Mouse (Mus musculus) kidney, adult 2 months (tissue): ENCODE results near the gene Ppm1l. TPM values are rescaled to one million over a fixed set of nuclear protein-coding genes. Genes with fewer than 3 reads are reported as not detected.

Source experiments
- DNase-seq: peaks from one replicate; pipeline ENCODE4 v3.0.0; 2021
- H3K27ac ChIP-seq: fragments of 200-500 bp; 2 replicates; pipeline ENCODE4 v1.5.1; 2012; ENCODE audit warnings: low read depth, low read length, control low read depth, inconsistent platforms; ENCODE audit not compliant: insufficient read depth
- H3K27me3 ChIP-seq: fragments of 200-500 bp; replicated peaks from 2 replicates; pipeline ENCODE4 v1.6.1; 2012; ENCODE audit warnings: mild to moderate bottlenecking, moderate library complexity, low read length, inconsistent platforms; ENCODE audit not compliant: control insufficient read depth, insufficient read depth
- H3K36me3 ChIP-seq: fragments of 200-500 bp; 2 replicates; pipeline ENCODE4 v1.6.1; 2012; ENCODE audit warnings: mild to moderate bottlenecking, moderate library complexity, low read length, inconsistent platforms; ENCODE audit not compliant: control insufficient read depth, insufficient read depth
- H3K4me1 ChIP-seq: fragments of 200-500 bp; 2 replicates; pipeline ENCODE4 v1.6.1; 2011; ENCODE audit warnings: low read length; ENCODE audit not compliant: control insufficient read depth, insufficient read depth
- H3K4me3 ChIP-seq: fragments of 200-500 bp; 2 replicates; pipeline ENCODE4 v1.5.1; 2011; ENCODE audit warnings: mild to moderate bottlenecking, low read depth, low read length, control low read depth; ENCODE audit not compliant: insufficient read depth
- CTCF ChIP-seq: fragments of 200-500 bp; conservative IDR thresholded peaks from 2 replicates; pipeline ENCODE4 v1.5.1; 2011; ENCODE audit warnings: low read depth, mild to moderate bottlenecking, control low read depth, low read length, moderate library complexity, mixed read lengths; ENCODE audit not compliant: insufficient read depth, insufficient read length
- POLR2A ChIP-seq: fragments of 200-500 bp; IDR thresholded peaks from one replicate; pipeline ENCODE4 v1.6.1; 2011; ENCODE audit warnings: low read depth, low read length, control low read depth
- WGBS: fragments of 180-500 bp; shearing (Covaris S2); methylation state at CpG from one replicate; pipeline ENCODE4 v1.1.7; 2018; 5-methylcytosine and 5-hydroxymethylcytosine counted together
- polyA plus RNA-seq: library from polyadenylated mRNA; depleted of rRNA; stranded (reverse); fragments of >200 nt; gene quantifications from 2 replicates; pipeline ENCODE4 v1.2.3, GENCODE M21; 2012

Gene Ppm1l
- polyA plus RNA-seq, 1 experiment: 4.0 TPM

GRCm38 (mm10) chr3:69470142-69470796 lies 153.6 kb downstream of the Ppm1l start:
- no peak overlapping the region for H3K27ac ChIP-seq
- WGBS: 91% methylated on average over 11 of the region's 11 CpGs
- H3K4me1 ChIP-seq: no peaks in the 10 kb centered on the region
- H3K36me3 ChIP-seq: no peaks in the 10 kb centered on the region
- H3K27me3 ChIP-seq: no peaks in the 10 kb centered on the region
- H3K4me3 ChIP-seq: no peak overlapping the region
- TF ChIP-seq POLR2A (no peak), CTCF (no peak)
- DNase-seq: no peak

GRCm38 (mm10) chr3:69475850-69476450 lies 159.3 kb downstream of the Ppm1l start:
- Histone ChIP-seq H3K27ac (no peak overlapping the region), H3K27me3 (no peaks in the 10 kb centered on the region), H3K4me1 (no peaks in the 10 kb centered on the region), H3K4me3 (no peak overlapping the region), H3K36me3 (no peaks in the 10 kb centered on the region)
- no peak for TF ChIP-seq CTCF
- no peak for TF ChIP-seq POLR2A
- no peak for DNase-seq
- 59% methylated on average over 12 of the region's 12 CpGs for WGBS

- WGBS: 63% methylated on average over 3 of the region's 3 CpGs
- Histone ChIP-seq H3K36me3 (no peaks in the 10 kb centered on the region), H3K27me3 (no peaks in the 10 kb centered on the region), H3K27ac (no peak overlapping the region), H3K4me1 (no peaks in the 10 kb centered on the region), H3K4me3 (no peak overlapping the region)
- DNase-seq: peak; percentile 59
- TF ChIP-seq POLR2A (no peak), CTCF (no peak)
These were observed 163.3 kb downstream of the Ppm1l start for GRCm38 (mm10) chr3:69479937-69480336.

GRCm38 (mm10) chr3:69481835-69482234 lies 165.2 kb downstream of the Ppm1l start:
- no peaks in the 10 kb centered on the region for H3K27me3 ChIP-seq
- peak; percentile 71 for DNase-seq
- TF ChIP-seq POLR2A: no peak
- TF ChIP-seq CTCF: peak; percentile 61
- H3K4me1 ChIP-seq: no peaks in the 10 kb centered on the region
- H3K4me3 ChIP-seq: no peak overlapping the region
- H3K27ac ChIP-seq: no peak overlapping the region
- WGBS: 33% methylated on average over 4 of the region's 4 CpGs
- H3K36me3 ChIP-seq: no peaks in the 10 kb centered on the region

- 69% methylated on average over 13 of the region's 13 CpGs for WGBS
- DNase-seq: no peak
- no peaks in the 10 kb centered on the region for H3K27me3 ChIP-seq
- TF ChIP-seq POLR2A (no peak), CTCF (no peak)
- H3K36me3 ChIP-seq: no peaks in the 10 kb centered on the region
- H3K4me1 ChIP-seq: no peaks in the 10 kb centered on the region
- no peak overlapping the region for H3K27ac ChIP-seq
- no peak overlapping the region for H3K4me3 ChIP-seq
These were observed 167.4 kb downstream of the Ppm1l start for GRCm38 (mm10) chr3:69484006-69484574.

GRCm38 (mm10) chr3:69484582-69484981 lies 167.9 kb downstream of the Ppm1l start:
- no peak for DNase-seq
- WGBS: 67% methylated on average over 4 of the region's 4 CpGs
- Histone ChIP-seq H3K4me1 (no peaks in the 10 kb centered on the region), H3K27me3 (no peaks in the 10 kb centered on the region), H3K4me3 (no peak overlapping the region), H3K36me3 (no peaks in the 10 kb centered on the region), H3K27ac (no peak overlapping the region)
- TF ChIP-seq POLR2A (no peak), CTCF (no peak)

- Histone ChIP-seq H3K27ac (no peak overlapping the region), H3K36me3 (no peaks in the 10 kb centered on the region), H3K4me3 (no peak overlapping the region), H3K4me1 (no peaks in the 10 kb centered on the region), H3K27me3 (no peaks in the 10 kb centered on the region)
- WGBS: 91% methylated on average over 3 of the region's 3 CpGs
- no peak for DNase-seq
- TF ChIP-seq POLR2A: no peak
- no peak for TF ChIP-seq CTCF
These were observed 168.7 kb downstream of the Ppm1l start for GRCm38 (mm10) chr3:69485347-69485746.
